Mouse (Mus musculus) layer of hippocampus, adult 18-20 months (tissue): ENCODE measurements around the gene Khdrbs1. TPM values are rescaled to one million over a fixed set of nuclear protein-coding genes. Genes with fewer than 3 reads are reported as not detected.
A peak's percentile ranks its signal among the peaks of the same experiment; 100 is the strongest.
"Not testable (repeated sequence)": the region's sequence is repeated elsewhere in the genome, so short reads cannot be mapped to it uniquely, and the experiment has no call there.

ENCODE experiments used
- DNase-seq, 2 experiments: peaks; one replicate each; pipeline ENCODE4 v3.0.0; 2022; ENCODE audit warnings: low spot score in 2 of 2
- total RNA-seq, 2 experiments: library from RNA; stranded (reverse); gene quantifications; 2 replicates each; pipeline ENCODE4 v1.2.3; 2021

Gene Khdrbs1
- total RNA-seq, 2 experiments from 2014 or later, result 82.7 to 88.7 TPM

GRCm38 (mm10) chr4:129746106-129746505 is 4.0 kb upstream of the Khdrbs1 start:
- no peak for DNase-seq

GRCm38 (mm10) chr4:129743494-129743893 is 1.4 kb upstream of the Khdrbs1 start:
- no peak for DNase-seq

GRCm38 (mm10) chr4:129743010-129743390 is 897 bp upstream of the Khdrbs1 start:
- DNase-seq, result no peak

GRCm38 (mm10) chr4:129741974-129742231 is 200 bp downstream of the Khdrbs1 start:
- DNase-seq, result no peak

GRCm38 (mm10) chr4:129741251-129741973 is 691 bp downstream of the Khdrbs1 start:
- DNase-seq, result peak; percentile 11 to 20

- DNase-seq, result no peak
Observed at GRCm38 (mm10) chr4:129739111-129739645, 2.9 kb downstream of the Khdrbs1 start.

GRCm38 (mm10) chr4:129736173-129736572 is 5.9 kb downstream of the Khdrbs1 start:
- DNase-seq, result no peak

GRCm38 (mm10) chr4:129735485-129735884 is 6.6 kb downstream of the Khdrbs1 start:
- not testable (repeated sequence) for DNase-seq

- DNase-seq, result no peak
Observed at GRCm38 (mm10) chr4:129731423-129731822, 10.7 kb downstream of the Khdrbs1 start.

- no peak for DNase-seq
Observed at GRCm38 (mm10) chr4:129716310-129716709, 25.8 kb downstream of the Khdrbs1 start.

GRCm38 (mm10) chr4:129709486-129710129 is 32.5 kb downstream of the Khdrbs1 start:
- no peak for DNase-seq

GRCm38 (mm10) chr4:129706750-129707149 is 35.4 kb downstream of the Khdrbs1 start:
- peak in 1 of 2 experiments; percentile 80 for DNase-seq

- peak; percentile 77 to 87 for DNase-seq
Observed at GRCm38 (mm10) chr4:129702454-129702853, 39.6 kb downstream of the Khdrbs1 start.

- peak; percentile 66 to 96 for DNase-seq
Observed at GRCm38 (mm10) chr4:129701503-129702377, 40.4 kb downstream of the Khdrbs1 start.

GRCm38 (mm10) chr4:129700661-129701060 is 41.4 kb downstream of the Khdrbs1 start:
- DNase-seq, result not testable (repeated sequence)

- DNase-seq, result no peak
Observed at GRCm38 (mm10) chr4:129700216-129700615, 41.9 kb downstream of the Khdrbs1 start.

GRCm38 (mm10) chr4:129697191-129697590 is 44.9 kb downstream of the Khdrbs1 start:
- no peak for DNase-seq

- DNase-seq, result peak; percentile 88 to 94
Observed at GRCm38 (mm10) chr4:129696158-129696985, 45.7 kb downstream of the Khdrbs1 start, which contains the start of gene Tmem39b. Gene Tmem39b (minus strand): TSS chr4:129696838.

- DNase-seq, result no peak
Observed at GRCm38 (mm10) chr4:129695815-129696157, 46.3 kb downstream of the Khdrbs1 start.

- DNase-seq, result no peak
Observed at GRCm38 (mm10) chr4:129684531-129684930, 57.6 kb downstream of the Khdrbs1 start.
